Mouse (Mus musculus) forebrain, embryonic 15.5 days (tissue): ENCODE data around the gene Arhgap31. TPM values are rescaled to one million over a fixed set of nuclear protein-coding genes. Genes with fewer than 3 reads are reported as not detected.
A peak's percentile ranks its signal among the peaks of the same experiment; 100 is the strongest.

ENCODE experiments used
- ATAC-seq: fragments of 200-750 bp; cut with Nextera tagmentation; replicated peaks from 2 replicates; pipeline ENCODE4 v1.8.0; 2017; ENCODE audit warnings: mild to moderate bottlenecking, moderate TSS enrichment, moderate library complexity
- H3K27ac ChIP-seq: fragments of 300-500 bp; sonication (generic); replicated peaks from 2 replicates; pipeline ENCODE4 v1.5.1; 2015; ENCODE audit warnings: mild to moderate bottlenecking, inconsistent platforms
- H3K27me3 ChIP-seq: fragments of 300-500 bp; sonication (generic); 2 replicates; pipeline ENCODE4 v1.6.1; 2015; ENCODE audit warnings: inconsistent platforms
- H3K36me3 ChIP-seq: fragments of 300-500 bp; sonication (generic); 2 replicates; pipeline ENCODE4 v1.6.1; 2015; ENCODE audit warnings: mild to moderate bottlenecking, inconsistent platforms
- H3K4me1 ChIP-seq: fragments of 300-500 bp; sonication (generic); 2 replicates; pipeline ENCODE4 v1.6.1; 2015; ENCODE audit warnings: inconsistent platforms
- H3K4me2 ChIP-seq: fragments of 300-500 bp; sonication (generic); replicated peaks from 2 replicates; pipeline ENCODE4 v1.6.1; 2015; ENCODE audit warnings: mild to moderate bottlenecking, inconsistent platforms
- H3K4me3 ChIP-seq: fragments of 300-500 bp; sonication (generic); 2 replicates; pipeline ENCODE4 v1.5.1; 2015; ENCODE audit warnings: mild to moderate bottlenecking, inconsistent platforms
- H3K9ac ChIP-seq: fragments of 300-500 bp; sonication (generic); replicated peaks from 2 replicates; pipeline ENCODE4 v1.6.1; 2015; ENCODE audit warnings: mild to moderate bottlenecking, inconsistent platforms
- H3K9me3 ChIP-seq: fragments of 300-500 bp; sonication (generic); 2 replicates; pipeline ENCODE4 v1.6.1; 2016; ENCODE audit warnings: inconsistent platforms
- WGBS: fragments of 180-500 bp; shearing (Covaris S2); methylation state at CpG from one replicate; pipeline ENCODE4 v1.1.7; 2015; ENCODE audit warnings: mixed read lengths; 5-methylcytosine and 5-hydroxymethylcytosine counted together
- polyA plus RNA-seq: library from polyadenylated mRNA; unstranded; fragments of >200 nt; fragmentation: Nextera tagmentation; extraction: Ambion mirVana; gene quantifications from 2 replicates; pipeline ENCODE4 v1.2.1, GENCODE M21; 2015

Arhgap31 gene
- polyA plus RNA-seq, 1 experiment from 2014 or later, result 3.4 TPM

- peaks cover 9% of the 10 kb centered on the region for H3K4me1 ChIP-seq
- no peak overlapping the region for H3K9ac ChIP-seq
- H3K4me2 ChIP-seq, result no peak overlapping the region
- H3K36me3 ChIP-seq, result no peaks in the 10 kb centered on the region
- no peak overlapping the region for H3K4me3 ChIP-seq
- no peaks in the 10 kb centered on the region for H3K27me3 ChIP-seq
- H3K9me3 ChIP-seq, result no peaks in the 10 kb centered on the region
- ATAC-seq, result no peak
- WGBS, result 95% methylated on average over 6 of the region's 6 CpGs
- H3K27ac ChIP-seq, result no peak overlapping the region
Measured at GRCm38 (mm10) chr16:38677171-38677570, 35.9 kb downstream of the Arhgap31 start.

- Histone ChIP-seq H3K4me3 (no peak overlapping the region), H3K36me3 (no peaks in the 10 kb centered on the region), H3K9me3 (no peaks in the 10 kb centered on the region), H3K27me3 (no peaks in the 10 kb centered on the region), H3K27ac (no peak overlapping the region), H3K4me1 (peaks cover 9% of the 10 kb centered on the region), H3K4me2 (no peak overlapping the region), H3K9ac (no peak overlapping the region)
- no peak for ATAC-seq
- 95% methylated on average over 4 of the region's 4 CpGs for WGBS
Measured at GRCm38 (mm10) chr16:38676647-38677046, 36.4 kb downstream of the Arhgap31 start.

- H3K27ac ChIP-seq, result no peak overlapping the region
- no peak overlapping the region for H3K4me3 ChIP-seq
- H3K36me3 ChIP-seq, result no peaks in the 10 kb centered on the region
- no peaks in the 10 kb centered on the region for H3K27me3 ChIP-seq
- H3K4me2 ChIP-seq, result no peak overlapping the region
- no peaks in the 10 kb centered on the region for H3K9me3 ChIP-seq
- no peak overlapping the region for H3K9ac ChIP-seq
- ATAC-seq, result no peak
- 50% methylated on average over 9 of the region's 9 CpGs for WGBS
- H3K4me1 ChIP-seq, result peaks cover 10% of the 10 kb centered on the region
Measured at GRCm38 (mm10) chr16:38675600-38676335, 37.3 kb downstream of the Arhgap31 start.

- H3K4me2 ChIP-seq, result no peak overlapping the region
- H3K4me1 ChIP-seq, result peaks cover 16% of the 10 kb centered on the region
- H3K27ac ChIP-seq, result no peak overlapping the region
- H3K9me3 ChIP-seq, result no peaks in the 10 kb centered on the region
- no peaks in the 10 kb centered on the region for H3K27me3 ChIP-seq
- H3K4me3 ChIP-seq, result no peak overlapping the region
- no peaks in the 10 kb centered on the region for H3K36me3 ChIP-seq
- 93% methylated on average over 11 of the region's 11 CpGs for WGBS
- ATAC-seq, result no peak
- H3K9ac ChIP-seq, result no peak overlapping the region
Measured at GRCm38 (mm10) chr16:38674891-38675290, 38.2 kb downstream of the Arhgap31 start.

GRCm38 (mm10) chr16:38673511-38673910 lies 39.6 kb downstream of the Arhgap31 start:
- peak; percentile 91 for ATAC-seq
- WGBS, result 32% methylated on average over 15 of the region's 15 CpGs
- Histone ChIP-seq H3K4me3 (no peak overlapping the region), H3K36me3 (no peaks in the 10 kb centered on the region), H3K27ac (peak overlapping the region; percentile 46; the same call in 1 of the 2 replicates), H3K9ac (no peak overlapping the region), H3K9me3 (no peaks in the 10 kb centered on the region), H3K27me3 (no peaks in the 10 kb centered on the region), H3K4me2 (no peak overlapping the region), H3K4me1 (peaks cover 16% of the 10 kb centered on the region)

GRCm38 (mm10) chr16:38672947-38673346 lies 40.1 kb downstream of the Arhgap31 start:
- no peak overlapping the region for H3K4me3 ChIP-seq
- no peak overlapping the region for H3K9ac ChIP-seq
- no peaks in the 10 kb centered on the region for H3K27me3 ChIP-seq
- no peak overlapping the region for H3K4me2 ChIP-seq
- no peaks in the 10 kb centered on the region for H3K9me3 ChIP-seq
- ATAC-seq, result no peak
- no peaks in the 10 kb centered on the region for H3K36me3 ChIP-seq
- 93% methylated on average over 7 of the region's 7 CpGs for WGBS
- H3K27ac ChIP-seq, result no peak overlapping the region
- H3K4me1 ChIP-seq, result peaks cover 16% of the 10 kb centered on the region

- no peaks in the 10 kb centered on the region for H3K27me3 ChIP-seq
- no peak for ATAC-seq
- H3K9me3 ChIP-seq, result no peaks in the 10 kb centered on the region
- H3K4me3 ChIP-seq, result no peak overlapping the region
- H3K9ac ChIP-seq, result no peak overlapping the region
- H3K4me2 ChIP-seq, result no peak overlapping the region
- H3K4me1 ChIP-seq, result peaks cover 16% of the 10 kb centered on the region
- H3K27ac ChIP-seq, result no peak overlapping the region
- WGBS, result 59% methylated on average over 5 of the region's 5 CpGs
- no peaks in the 10 kb centered on the region for H3K36me3 ChIP-seq
Measured at GRCm38 (mm10) chr16:38672370-38672769, 40.7 kb downstream of the Arhgap31 start.

- WGBS, result 77% methylated on average over 12 of the region's 12 CpGs
- 0 out of 2 replicates have a peak, but pooled peaks have one; percentile 18 for ATAC-seq
- no peak overlapping the region for H3K4me3 ChIP-seq
- no peak overlapping the region for H3K9ac ChIP-seq
- no peak overlapping the region for H3K27ac ChIP-seq
- no peak overlapping the region for H3K4me2 ChIP-seq
- H3K9me3 ChIP-seq, result no peaks in the 10 kb centered on the region
- no peaks in the 10 kb centered on the region for H3K27me3 ChIP-seq
- H3K4me1 ChIP-seq, result peaks cover 16% of the 10 kb centered on the region
- H3K36me3 ChIP-seq, result no peaks in the 10 kb centered on the region
Measured at GRCm38 (mm10) chr16:38670621-38671390, 42.3 kb downstream of the Arhgap31 start.

- Histone ChIP-seq H3K4me2 (no peak overlapping the region), H3K27ac (no peak overlapping the region), H3K27me3 (no peaks in the 10 kb centered on the region), H3K9ac (no peak overlapping the region), H3K4me1 (peaks cover 16% of the 10 kb centered on the region), H3K9me3 (no peaks in the 10 kb centered on the region), H3K36me3 (no peaks in the 10 kb centered on the region), H3K4me3 (no peak overlapping the region)
- WGBS, result 91% methylated on average over 8 of the region's 8 CpGs
- no peak for ATAC-seq
Measured at GRCm38 (mm10) chr16:38668871-38669675, 44.0 kb downstream of the Arhgap31 start.

- H3K36me3 ChIP-seq, result no peaks in the 10 kb centered on the region
- ATAC-seq, result no peak
- no peak overlapping the region for H3K4me2 ChIP-seq
- H3K4me3 ChIP-seq, result no peak overlapping the region
- H3K27ac ChIP-seq, result no peak overlapping the region
- peaks cover 6% of the 10 kb centered on the region; the same call in 1 of the 2 replicates for H3K4me1 ChIP-seq
- no peak overlapping the region for H3K9ac ChIP-seq
- no peaks in the 10 kb centered on the region for H3K9me3 ChIP-seq
- WGBS, result 75% methylated on average over 4 of the region's 4 CpGs
- H3K27me3 ChIP-seq, result no peaks in the 10 kb centered on the region
Measured at GRCm38 (mm10) chr16:38666523-38666922, 46.6 kb downstream of the Arhgap31 start.

GRCm38 (mm10) chr16:38666016-38666415 lies 47.1 kb downstream of the Arhgap31 start:
- Histone ChIP-seq H3K4me1 (peaks cover 6% of the 10 kb centered on the region; the same call in 1 of the 2 replicates), H3K36me3 (no peaks in the 10 kb centered on the region), H3K27ac (no peak overlapping the region), H3K4me3 (no peak overlapping the region), H3K27me3 (no peaks in the 10 kb centered on the region), H3K9ac (no peak overlapping the region), H3K4me2 (no peak overlapping the region), H3K9me3 (no peaks in the 10 kb centered on the region)
- no peak for ATAC-seq
- WGBS, result 92% methylated on average over 2 of the region's 2 CpGs

- H3K27ac ChIP-seq, result no peak overlapping the region
- no peak for ATAC-seq
- no peak overlapping the region for H3K9ac ChIP-seq
- WGBS, result 92% methylated on average over 10 of the region's 10 CpGs
- H3K36me3 ChIP-seq, result no peaks in the 10 kb centered on the region
- no peak overlapping the region for H3K4me3 ChIP-seq
- no peak overlapping the region for H3K4me2 ChIP-seq
- H3K9me3 ChIP-seq, result no peaks in the 10 kb centered on the region
- no peaks in the 10 kb centered on the region for H3K27me3 ChIP-seq
- H3K4me1 ChIP-seq, result no peaks in the 10 kb centered on the region
Measured at GRCm38 (mm10) chr16:38662575-38662974, 50.5 kb downstream of the Arhgap31 start.
